Mouse (Mus musculus): ENCODE measurements around the gene Gm9958.

Gm9958 gene

DNA sequence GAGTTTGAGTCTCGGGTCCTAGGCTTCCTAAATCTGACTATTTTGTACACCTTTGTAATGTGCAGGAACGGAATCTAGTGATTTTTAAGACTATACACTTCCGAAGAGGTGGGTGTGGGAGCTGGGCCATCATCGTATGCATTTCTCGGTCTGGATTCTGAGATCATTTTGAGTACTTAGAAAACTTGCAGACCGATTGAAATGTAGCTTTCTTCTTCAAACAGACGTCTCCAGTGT is at the start of gene Gm9958:
TSS of gene Gm9958 (plus strand) at position 138 of the 237 bp plus-strand sequence.
- DNase-seq (ENCODE audit: low read depth, low spot score): no peak

DNA sequence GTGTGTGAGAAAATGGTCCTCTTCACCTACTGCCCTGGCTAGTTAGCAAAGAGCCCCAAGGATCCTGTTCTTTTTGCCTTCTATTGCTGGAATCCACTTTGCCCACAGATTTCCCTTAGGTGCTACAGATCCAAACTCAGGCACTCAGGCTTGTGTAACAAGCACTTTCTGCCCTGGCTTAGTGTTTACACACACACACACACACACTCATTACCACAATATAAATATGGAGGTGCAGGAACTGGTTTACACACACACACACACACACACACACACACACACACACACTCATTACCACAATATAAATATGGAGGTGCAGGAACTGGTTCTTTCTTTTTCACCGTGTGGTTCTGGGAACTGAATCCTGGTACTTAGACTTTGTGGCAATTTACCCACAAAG is 35.9 kb upstream of the Gm9958 start:
- DNase-seq (ENCODE audit: low read depth, low spot score): no peak

DNA sequence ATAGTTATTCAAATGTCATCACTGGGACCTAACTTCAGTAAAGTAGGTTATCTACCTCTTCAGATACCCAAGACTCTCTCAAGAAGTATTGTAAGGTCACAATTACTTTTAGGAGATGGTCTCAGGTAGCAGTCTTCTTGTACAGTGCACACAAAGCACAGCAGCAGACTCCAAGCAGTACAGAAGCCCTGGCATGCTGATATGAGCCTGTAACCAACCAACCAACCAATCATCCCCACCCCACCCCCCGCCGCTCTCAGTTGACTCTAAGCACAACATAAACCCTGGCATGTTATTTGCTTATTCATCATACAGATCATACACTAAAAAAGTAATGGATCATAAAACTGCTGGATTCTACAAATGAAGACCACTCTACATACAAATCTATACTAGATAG is 34.5 kb upstream of the Gm9958 start:
- DNase-seq (ENCODE audit: low read depth, low spot score): no peak

- DNase-seq (ENCODE audit: low read depth, low spot score): no peak
These were observed 28.6 kb upstream of the Gm9958 start for GRCm38 (mm10) chr5:90338177-90339091.

DNA sequence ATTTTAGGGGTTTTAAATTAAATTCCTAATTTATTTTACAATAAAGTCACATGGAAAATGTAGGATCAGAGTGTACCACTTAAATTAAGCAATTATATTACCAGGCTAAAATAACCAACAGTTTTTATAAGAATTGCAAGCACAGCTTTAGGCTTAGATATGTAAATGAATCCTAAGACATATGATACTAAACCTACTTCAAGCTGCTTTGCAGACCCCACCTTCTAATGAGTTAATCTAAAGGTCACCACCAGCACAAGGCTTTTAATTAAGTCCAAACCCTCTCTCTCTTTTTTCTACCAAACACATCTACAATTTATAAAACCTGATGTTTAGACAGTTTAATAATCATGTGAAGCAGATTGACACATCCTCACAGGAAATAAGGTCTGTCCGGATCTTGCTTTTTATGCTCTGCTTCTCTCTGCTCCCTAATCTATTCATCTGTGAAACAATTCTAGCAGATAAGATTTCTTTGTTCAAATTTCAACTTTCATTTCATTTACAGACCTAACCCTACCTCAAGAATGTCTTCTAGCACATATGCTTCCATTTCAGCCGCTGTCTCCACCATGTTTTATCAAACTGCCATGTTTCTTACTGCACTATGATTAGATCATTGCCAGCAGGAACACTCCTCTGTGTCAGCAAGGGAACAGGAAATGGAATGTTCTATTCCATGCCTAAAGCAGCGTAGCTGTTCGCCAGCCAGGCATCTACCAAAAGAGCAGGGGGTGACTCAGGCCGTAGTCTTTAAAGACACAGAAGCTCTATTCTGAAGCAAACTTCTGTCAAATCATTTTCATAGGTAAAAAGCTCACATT is 27.7 kb upstream of the Gm9958 start:
- DNase-seq (ENCODE audit: low read depth, low spot score): peak; percentile 51

- DNase-seq (ENCODE audit: low read depth, low spot score): no peak
These were observed 27.1 kb upstream of the Gm9958 start for GRCm38 (mm10) chr5:90339953-90340343.

GRCm38 (mm10) chr5:90340847-90341246 is 26.2 kb upstream of the Gm9958 start:
- DNase-seq (ENCODE audit: low read depth, low spot score): no peak

GRCm38 (mm10) chr5:90346877-90347276 is 20.1 kb upstream of the Gm9958 start:
- no peak for DNase-seq (ENCODE audit: low read depth, low spot score)

DNA sequence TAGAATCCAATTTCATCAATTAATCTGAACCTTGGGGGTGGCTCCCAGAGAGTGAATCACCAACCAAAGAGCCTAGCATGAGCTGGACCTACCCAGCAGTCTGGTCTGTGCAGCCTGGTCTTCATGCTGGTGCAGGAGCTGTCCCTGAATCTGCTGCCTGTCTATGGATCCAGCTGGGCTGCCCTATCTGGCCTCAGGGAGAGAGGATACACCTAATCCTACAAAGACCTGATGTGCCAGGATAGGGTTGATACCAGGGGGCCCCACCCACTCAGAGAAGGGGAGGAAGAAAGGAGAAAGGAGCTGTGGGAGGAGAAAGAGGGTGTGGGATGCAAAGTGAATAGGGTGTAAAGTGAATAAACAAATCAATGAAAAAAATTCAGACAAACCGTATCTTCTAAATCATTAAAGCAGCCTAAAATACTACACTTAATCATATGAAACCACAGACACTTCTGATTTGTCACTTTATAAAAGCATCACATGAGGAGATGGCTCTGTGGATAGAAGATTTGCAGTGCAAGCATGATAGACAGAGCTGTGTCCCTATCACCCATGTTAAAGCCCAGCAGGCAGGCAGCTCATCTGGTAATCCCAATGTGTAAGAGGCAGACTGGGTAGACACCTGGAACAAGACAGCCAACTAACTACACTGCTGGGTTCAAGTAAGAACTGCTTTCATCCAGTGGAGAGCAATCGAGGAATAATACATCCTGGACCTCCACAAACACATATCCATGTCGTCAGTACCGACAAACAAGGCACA is 13.3 kb upstream of the Gm9958 start:
- no peak for DNase-seq (ENCODE audit: low read depth, low spot score)

GRCm38 (mm10) chr5:90355824-90356223 is 11.2 kb upstream of the Gm9958 start:
- no peak for DNase-seq (ENCODE audit: low read depth, low spot score)

- DNase-seq (ENCODE audit: low read depth, low spot score): peak; percentile 44
These were observed 2.5 kb upstream of the Gm9958 start for GRCm38 (mm10) chr5:90364526-90364925.

DNA sequence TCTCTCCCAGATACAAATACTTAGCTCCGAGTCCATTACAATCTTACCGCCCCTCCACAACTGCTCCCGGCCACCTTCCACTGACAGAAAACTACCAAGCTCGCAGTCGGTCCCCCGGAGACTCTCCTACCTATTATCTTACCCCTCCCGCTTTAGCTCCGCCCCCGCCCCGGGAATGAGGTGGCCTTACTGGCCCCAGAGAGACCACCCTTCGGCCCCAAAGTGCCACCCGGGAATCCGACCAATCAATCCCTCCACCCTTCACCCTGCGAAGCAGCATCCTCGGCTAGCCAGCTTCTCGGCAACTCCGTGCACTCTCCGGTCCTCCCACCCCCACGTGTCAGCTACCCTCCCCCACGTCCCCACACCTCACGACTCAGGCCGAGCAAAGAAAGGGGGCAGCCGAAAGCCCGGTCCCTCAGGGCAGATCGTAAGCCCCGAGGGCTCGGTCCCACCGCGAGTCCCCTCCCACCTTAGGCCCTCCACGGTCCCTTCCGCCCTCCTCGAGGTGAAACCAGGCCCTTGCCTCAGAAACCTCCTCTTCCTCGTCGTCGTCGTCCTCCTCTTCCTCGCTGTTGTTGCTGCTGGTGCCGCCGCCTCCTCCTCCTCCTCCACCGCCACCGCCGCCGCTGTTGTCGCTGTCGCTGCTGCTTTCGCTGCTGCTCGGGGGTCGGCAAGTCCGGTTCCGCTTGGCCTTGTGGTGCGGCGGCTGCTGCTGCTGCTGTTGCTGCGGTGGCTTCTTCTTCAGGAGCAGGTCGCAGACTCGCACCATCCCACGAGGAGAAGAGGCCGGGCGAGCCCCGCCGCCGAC is 1.7 kb upstream of the Gm9958 start:
- peak; percentile 40 for DNase-seq (ENCODE audit: low read depth, low spot score)

- DNase-seq (ENCODE audit: low read depth, low spot score): peak; percentile 91
These were observed 610 bp upstream of the Gm9958 start, which contains the start of gene Ankrd17 for GRCm38 (mm10) chr5:90366121-90367066. TSS of gene Ankrd17 (minus strand) at chr5:90366577.

DNA sequence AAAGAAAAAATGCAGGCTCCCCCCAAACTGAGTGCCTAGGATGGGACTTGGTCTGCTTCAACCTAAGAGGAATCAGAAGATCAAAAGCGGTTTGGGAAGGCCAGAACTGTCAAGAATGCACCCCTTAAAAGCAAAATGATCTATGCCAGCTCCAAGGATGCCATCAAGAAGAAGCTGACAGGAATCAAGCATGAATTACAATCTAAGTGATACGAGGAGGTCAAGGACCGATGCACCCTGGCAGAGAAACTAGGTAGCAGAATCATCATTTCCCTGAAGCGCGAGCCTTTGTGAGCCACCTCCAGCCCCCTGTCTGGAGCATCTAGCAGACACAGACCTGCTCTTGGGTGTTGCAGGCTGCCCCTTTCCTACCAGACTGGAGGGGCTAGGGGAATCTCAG is 3.4 kb downstream of the Gm9958 start:
- no peak for DNase-seq (ENCODE audit: low read depth, low spot score)

DNA sequence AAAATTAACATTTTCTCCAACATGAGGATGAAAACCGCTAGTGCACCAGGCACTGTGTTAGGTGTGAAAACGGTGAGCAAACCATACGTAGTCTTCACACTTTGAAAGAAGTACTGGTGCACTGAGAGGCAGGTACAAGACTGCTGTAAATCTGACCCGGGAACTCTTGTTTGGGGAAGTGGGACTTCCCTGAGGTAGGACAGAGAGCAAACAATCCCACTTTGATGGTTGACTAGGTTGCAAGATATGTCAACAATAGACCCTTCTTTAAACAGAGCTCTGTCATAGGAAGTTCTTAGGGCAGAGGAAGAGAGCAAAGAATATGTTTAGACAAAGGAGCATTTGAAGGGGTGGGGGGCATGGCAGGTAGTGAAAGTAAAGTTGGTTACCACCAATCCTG is 6.7 kb downstream of the Gm9958 start:
- DNase-seq (ENCODE audit: low read depth, low spot score): no peak

DNA sequence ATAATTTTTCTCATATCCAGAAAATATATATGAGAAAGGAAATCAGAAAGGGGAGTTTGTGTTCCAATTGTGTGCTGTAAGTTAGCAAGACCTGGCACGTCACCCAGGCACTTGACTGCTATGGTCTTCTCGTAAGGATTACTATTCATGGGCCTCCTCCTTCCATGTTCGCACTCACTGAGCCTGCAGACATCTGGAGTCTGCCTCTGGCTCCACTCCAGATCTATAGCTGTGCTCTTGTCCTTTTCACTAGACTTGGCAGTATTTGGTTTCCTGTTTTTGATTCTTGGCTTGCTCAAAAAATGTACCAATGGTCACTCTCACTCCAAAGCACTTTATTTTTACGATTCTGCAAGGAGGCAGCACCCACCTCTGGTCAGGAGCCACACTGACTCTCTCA is 14.5 kb downstream of the Gm9958 start:
- no peak for DNase-seq (ENCODE audit: low read depth, low spot score)

GRCm38 (mm10) chr5:90383080-90383479 is 16.1 kb downstream of the Gm9958 start:
- no peak for DNase-seq (ENCODE audit: low read depth, low spot score)

GRCm38 (mm10) chr5:90393764-90394163 is 26.8 kb downstream of the Gm9958 start:
- no peak for DNase-seq (ENCODE audit: low read depth, low spot score)

- DNase-seq (ENCODE audit: low read depth, low spot score): no peak
These were observed 27.3 kb downstream of the Gm9958 start for GRCm38 (mm10) chr5:90394322-90394721.

DNA sequence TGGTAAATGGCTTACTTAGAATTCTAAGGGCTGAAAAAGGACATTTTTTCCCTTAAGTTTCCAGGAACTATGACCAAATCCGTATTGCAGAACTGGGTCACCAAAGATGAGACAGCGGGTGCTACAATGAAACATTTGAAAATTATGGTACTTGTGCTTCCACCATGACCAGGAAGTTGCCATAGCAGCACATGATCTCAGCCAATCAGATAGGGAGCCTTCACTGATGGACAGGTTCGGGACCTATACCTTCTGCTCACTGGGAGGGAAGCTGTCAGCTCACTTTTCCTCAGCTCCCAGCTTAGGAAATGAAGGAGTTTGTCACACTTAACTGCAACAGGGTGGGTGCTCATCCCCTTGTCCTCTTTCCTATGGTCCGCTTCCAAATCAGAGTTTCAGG is 29.8 kb downstream of the Gm9958 start:
- DNase-seq (ENCODE audit: low read depth, low spot score): no peak
